Mouse (Mus musculus) olfactory bulb, adult 2 months (tissue): Measurements from ENCODE around the gene Slc27a3.

Source experiments
- CTCF ChIP-seq: fragments of 200-500 bp; IDR thresholded peaks from 2 replicates; pipeline ENCODE4 v1.5.1; 2012; ENCODE audit warnings: low read depth, mild to moderate bottlenecking, low read length, moderate library complexity; ENCODE audit not compliant: insufficient read depth
- POLR2A ChIP-seq: fragments of 200-500 bp; IDR thresholded peaks from 2 replicates; pipeline ENCODE4 v1.6.1; 2012; ENCODE audit warnings: mild to moderate bottlenecking, low read depth, low read length, moderate library complexity; ENCODE audit not compliant: insufficient read depth

- TF ChIP-seq CTCF (no peak), POLR2A (no peak)
Measured at GRCm38 (mm10) chr3:90392661-90393060, 2.9 kb upstream of the Slc27a3 start.
